Mouse (Mus musculus) midbrain, embryonic 13.5 days (tissue): ENCODE results near the gene Pcdh15. TPM values are rescaled to one million over a fixed set of nuclear protein-coding genes. Genes with fewer than 3 reads are reported as not detected.
A peak's percentile ranks its signal among the peaks of the same experiment; 100 is the strongest.

ENCODE experiments used
- ATAC-seq: fragments of 200-750 bp; cut with Nextera tagmentation; 2 replicates; pipeline ENCODE4 v1.8.0; 2017; ENCODE audit warnings: mild to moderate bottlenecking, moderate TSS enrichment, moderate library complexity
- H3K27ac ChIP-seq: fragments of 300-500 bp; sonication (generic); 2 replicates; pipeline ENCODE4 v1.5.1; 2015; ENCODE audit warnings: inconsistent platforms, mild to moderate bottlenecking, moderate library complexity
- H3K27me3 ChIP-seq: fragments of 300-500 bp; sonication (generic); 2 replicates; pipeline ENCODE4 v1.6.1; 2015; ENCODE audit warnings: mild to moderate bottlenecking, inconsistent platforms
- H3K36me3 ChIP-seq: fragments of 300-500 bp; sonication (generic); 2 replicates; pipeline ENCODE4 v1.6.1; 2015; ENCODE audit warnings: mild to moderate bottlenecking, inconsistent platforms
- H3K4me1 ChIP-seq: fragments of 300-500 bp; sonication (generic); replicated peaks from 2 replicates; pipeline ENCODE4 v1.6.1; 2015; ENCODE audit warnings: inconsistent platforms
- H3K4me2 ChIP-seq: fragments of 300-500 bp; sonication (generic); replicated peaks from 2 replicates; pipeline ENCODE4 v1.6.1; 2015; ENCODE audit warnings: moderate library complexity, mild to moderate bottlenecking, inconsistent platforms
- H3K4me3 ChIP-seq: fragments of 300-500 bp; sonication (generic); replicated peaks from 2 replicates; pipeline ENCODE4 v1.5.1; 2015; ENCODE audit warnings: mild to moderate bottlenecking, inconsistent platforms
- H3K9ac ChIP-seq: fragments of 300-500 bp; sonication (generic); replicated peaks from 2 replicates; pipeline ENCODE4 v1.6.1; 2015; ENCODE audit warnings: mild to moderate bottlenecking, inconsistent platforms
- H3K9me3 ChIP-seq: fragments of 300-500 bp; sonication (generic); 2 replicates; pipeline ENCODE4 v1.6.1; 2016; ENCODE audit warnings: mild to moderate bottlenecking, inconsistent platforms
- WGBS: fragments of 180-500 bp; shearing (Covaris S2); methylation state at CpG from one replicate; pipeline ENCODE4 v1.1.7; 2015; 5-methylcytosine and 5-hydroxymethylcytosine counted together
- polyA plus RNA-seq: library from polyadenylated mRNA; unstranded; fragments of >200 nt; fragmentation: Nextera tagmentation; extraction: Ambion mirVana; gene quantifications from 2 replicates; pipeline ENCODE4 v1.2.1, GENCODE M21; 2015

Gene Pcdh15
- polyA plus RNA-seq, 1 experiment from 2014 or later, result 5.9 TPM

DNA sequence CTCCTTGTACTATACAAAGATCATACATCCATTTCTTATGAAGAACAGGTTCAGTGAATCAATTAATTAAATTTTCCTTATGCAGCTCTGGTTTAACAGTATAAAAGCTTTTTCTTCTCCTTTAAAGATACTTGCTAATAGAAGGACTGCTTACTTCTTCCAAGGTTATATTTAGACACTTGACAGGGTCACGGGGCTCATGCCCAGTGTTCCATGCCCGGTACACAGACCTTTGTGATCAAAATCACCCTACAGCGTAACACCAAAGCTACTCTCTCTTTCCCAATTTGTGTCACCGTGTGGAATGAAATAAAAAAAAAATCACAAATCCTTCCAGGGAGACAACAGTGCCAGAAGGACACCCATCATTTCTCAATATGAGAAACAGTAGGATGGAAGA lies 48.8 kb downstream of the Pcdh15 start:
- Histone ChIP-seq H3K4me2 (no peak overlapping the region), H3K4me1 (peaks cover 3% of the 10 kb centered on the region), H3K9ac (no peak overlapping the region), H3K27me3 (no peaks in the 10 kb centered on the region), H3K27ac (no peak overlapping the region), H3K4me3 (no peak overlapping the region), H3K36me3 (no peaks in the 10 kb centered on the region), H3K9me3 (no peaks in the 10 kb centered on the region)
- WGBS, result 44% methylated on average over 4 of the region's 4 CpGs
- no peak for ATAC-seq

DNA sequence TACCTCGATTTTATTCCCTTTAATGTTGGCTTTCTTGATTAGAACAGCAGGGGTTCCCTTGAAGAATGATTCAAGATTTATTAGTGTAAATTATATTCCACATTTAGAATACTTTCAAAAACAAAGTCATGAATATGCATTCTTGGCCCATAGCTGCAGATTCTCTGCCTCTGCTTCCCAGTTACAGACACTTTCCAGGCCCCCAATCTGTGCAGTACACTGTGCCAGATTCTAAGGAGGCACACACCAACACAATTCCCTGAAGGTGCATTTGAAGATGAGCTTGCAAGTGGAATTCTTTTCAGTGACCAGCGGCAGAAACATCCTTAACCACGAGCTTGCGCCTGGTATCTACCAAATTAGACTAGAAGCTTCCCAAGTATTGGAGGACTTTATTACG lies 55.4 kb downstream of the Pcdh15 start:
- Histone ChIP-seq H3K4me1 (no peaks in the 10 kb centered on the region), H3K9ac (no peak overlapping the region), H3K4me2 (no peak overlapping the region), H3K36me3 (no peaks in the 10 kb centered on the region), H3K4me3 (no peak overlapping the region), H3K9me3 (no peaks in the 10 kb centered on the region), H3K27ac (no peak overlapping the region), H3K27me3 (no peaks in the 10 kb centered on the region)
- 85% methylated on average over 5 of the region's 5 CpGs for WGBS
- no peak for ATAC-seq

DNA sequence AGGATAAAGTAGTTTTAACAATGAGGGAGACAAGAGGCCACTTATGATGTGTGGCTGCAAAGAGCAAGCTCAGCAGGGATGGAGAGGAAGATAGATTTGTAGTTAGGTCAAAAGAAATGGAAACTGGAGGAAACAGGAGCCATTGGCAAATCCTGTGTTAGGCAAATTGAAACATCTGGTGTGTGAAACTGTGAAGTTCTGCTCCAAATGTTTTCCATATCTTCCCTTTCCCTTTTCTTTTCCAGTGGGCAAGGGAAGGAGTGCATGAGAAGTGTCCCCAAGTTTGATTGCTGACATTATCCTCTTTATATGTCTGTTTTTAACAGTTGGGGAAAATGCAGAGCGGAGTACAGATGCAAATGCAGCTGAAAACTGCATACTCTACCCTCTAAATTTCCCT lies 62.6 kb downstream of the Pcdh15 start:
- Histone ChIP-seq H3K4me1 (no peaks in the 10 kb centered on the region), H3K9ac (no peak overlapping the region), H3K27ac (no peak overlapping the region), H3K27me3 (no peaks in the 10 kb centered on the region), H3K4me3 (no peak overlapping the region), H3K4me2 (no peak overlapping the region), H3K9me3 (no peaks in the 10 kb centered on the region), H3K36me3 (no peaks in the 10 kb centered on the region)
- ATAC-seq, result no peak
- 87% methylated on average over 1 of the region's 1 CpGs for WGBS

DNA sequence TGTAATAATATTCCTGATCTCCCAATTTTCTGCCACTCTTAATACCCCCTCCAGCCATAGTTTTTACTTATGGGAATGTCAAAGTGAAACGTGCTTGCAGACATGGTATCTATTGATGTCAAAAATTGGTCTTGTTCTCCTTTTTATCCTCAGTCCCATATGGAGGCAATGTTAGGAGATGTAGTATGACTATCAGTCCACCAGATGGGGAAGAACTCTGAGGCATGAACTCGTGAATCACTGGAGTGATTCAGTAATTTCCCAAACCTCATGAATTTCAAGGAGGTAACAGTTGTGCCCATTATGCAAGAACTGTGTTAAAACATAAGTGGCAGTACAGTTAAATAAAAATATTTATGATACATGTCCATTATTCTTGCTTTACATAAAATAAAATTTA lies 116.9 kb downstream of the Pcdh15 start:
- Histone ChIP-seq H3K9me3 (no peaks in the 10 kb centered on the region), H3K4me2 (no peak overlapping the region), H3K27me3 (no peaks in the 10 kb centered on the region), H3K27ac (no peak overlapping the region), H3K4me1 (no peaks in the 10 kb centered on the region), H3K36me3 (no peaks in the 10 kb centered on the region), H3K9ac (no peak overlapping the region), H3K4me3 (no peak overlapping the region)
- no peak for ATAC-seq
- 64% methylated on average over 2 of the region's 2 CpGs for WGBS

DNA sequence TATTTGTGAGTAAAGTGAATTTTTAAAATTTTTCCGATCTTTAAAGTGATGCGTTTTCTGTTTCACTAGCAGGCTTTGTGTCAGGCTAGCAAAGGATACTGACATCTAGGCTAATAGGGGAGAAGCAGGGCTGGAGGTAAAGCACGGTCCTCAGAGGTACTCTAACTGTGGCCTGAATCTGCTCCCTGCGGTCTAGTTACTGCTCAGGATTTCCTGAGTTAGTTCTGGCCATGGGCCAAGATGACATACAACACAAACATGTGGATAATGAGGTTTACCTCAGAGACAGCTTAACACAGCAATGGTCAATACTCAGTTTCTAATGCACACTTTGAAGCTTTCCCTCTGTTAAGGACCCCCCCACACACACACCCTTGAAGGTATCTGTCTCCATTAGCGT lies 143.2 kb downstream of the Pcdh15 start:
- no peaks in the 10 kb centered on the region for H3K9me3 ChIP-seq
- ATAC-seq, result no peak

DNA sequence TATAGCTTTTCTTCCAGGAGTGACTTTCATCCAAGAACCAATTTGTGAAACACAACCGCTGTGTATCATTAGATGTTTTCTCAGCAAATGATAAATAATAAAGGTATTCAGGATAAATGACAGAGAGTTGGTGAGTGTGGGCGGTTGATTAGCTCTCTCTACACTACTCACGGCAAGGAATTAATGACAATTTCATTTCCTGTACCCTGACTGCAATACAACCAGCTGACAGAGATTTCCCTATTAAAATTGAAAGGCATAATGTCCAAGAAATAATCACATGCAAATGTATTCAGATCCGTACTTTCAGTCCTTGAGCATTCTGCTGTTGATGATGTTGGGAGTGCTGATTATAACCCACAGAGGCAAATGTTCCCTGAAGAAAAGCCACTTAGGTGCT lies 181.3 kb downstream of the Pcdh15 start:
- H3K27ac ChIP-seq, result no peak overlapping the region
- H3K4me3 ChIP-seq, result no peak overlapping the region
- no peaks in the 10 kb centered on the region for H3K27me3 ChIP-seq
- no peak overlapping the region for H3K9ac ChIP-seq
- H3K36me3 ChIP-seq, result no peaks in the 10 kb centered on the region
- WGBS, result 70% methylated on average over 4 of the region's 4 CpGs
- no peaks in the 10 kb centered on the region for H3K4me1 ChIP-seq
- 0 out of 2 replicates have a peak, but pooled peaks have one; percentile 40 for ATAC-seq
- H3K9me3 ChIP-seq, result no peaks in the 10 kb centered on the region
- H3K4me2 ChIP-seq, result no peak overlapping the region

More for the DNA sequence above, 143.2 kb downstream of the Pcdh15 start:
- WGBS, result 74% methylated on average over 5 of the region's 5 CpGs
- H3K9ac ChIP-seq, result no peak overlapping the region
- H3K4me1 ChIP-seq, result no peaks in the 10 kb centered on the region
- no peak overlapping the region for H3K27ac ChIP-seq
- no peaks in the 10 kb centered on the region for H3K27me3 ChIP-seq
- H3K4me2 ChIP-seq, result no peak overlapping the region
- no peak overlapping the region for H3K4me3 ChIP-seq
- no peaks in the 10 kb centered on the region for H3K36me3 ChIP-seq

DNA sequence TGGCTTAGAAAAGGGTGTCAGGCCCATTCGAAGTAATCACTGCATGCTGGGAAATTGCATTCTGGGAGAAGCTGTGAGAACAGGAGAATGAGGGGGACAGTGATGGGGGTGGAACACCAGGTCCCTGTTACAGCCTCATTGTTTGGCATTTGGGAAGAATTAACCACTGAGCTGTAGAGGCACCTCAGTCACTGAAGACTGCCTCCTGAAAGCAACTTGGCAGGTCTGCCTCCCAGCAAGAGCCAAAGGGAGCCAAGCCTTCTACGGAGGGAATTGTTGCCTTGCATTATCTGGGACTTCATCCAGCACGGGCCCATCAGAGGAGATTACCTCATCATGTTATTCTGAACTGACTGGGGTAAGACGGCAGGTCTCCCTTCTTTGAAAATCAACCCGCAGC lies 197.3 kb downstream of the Pcdh15 start:
- WGBS, result 62% methylated on average over 5 of the region's 5 CpGs
- 0 out of 2 replicates have a peak, but pooled peaks have one; percentile 60 for ATAC-seq
- no peak overlapping the region for H3K4me3 ChIP-seq
- H3K9me3 ChIP-seq, result no peaks in the 10 kb centered on the region
- H3K27ac ChIP-seq, result no peak overlapping the region
- H3K4me1 ChIP-seq, result no peaks in the 10 kb centered on the region
- no peaks in the 10 kb centered on the region for H3K36me3 ChIP-seq
- H3K9ac ChIP-seq, result no peak overlapping the region
- H3K27me3 ChIP-seq, result no peaks in the 10 kb centered on the region
- H3K4me2 ChIP-seq, result no peak overlapping the region

DNA sequence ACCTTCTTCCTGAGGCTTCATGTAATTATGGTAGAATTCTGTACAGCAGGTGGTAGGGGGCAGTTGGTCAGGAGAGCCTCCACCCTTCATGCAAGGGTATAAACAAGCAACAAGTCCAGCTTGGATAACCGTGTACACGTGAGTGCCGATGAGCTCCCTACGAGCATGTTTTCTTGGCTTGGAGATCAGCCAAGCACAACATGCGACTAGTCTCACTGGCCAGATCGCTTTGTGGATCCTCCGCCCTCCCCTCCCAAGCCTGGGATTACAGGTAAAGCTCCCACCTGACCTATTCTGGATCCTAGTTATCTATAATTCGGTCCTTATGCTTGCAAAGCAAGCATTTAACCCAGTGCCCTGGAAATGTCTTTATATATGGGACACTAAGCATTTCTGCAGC lies 202.8 kb downstream of the Pcdh15 start:
- H3K27me3 ChIP-seq, result no peaks in the 10 kb centered on the region
- no peak overlapping the region for H3K4me3 ChIP-seq
- H3K4me1 ChIP-seq, result no peaks in the 10 kb centered on the region
- H3K27ac ChIP-seq, result no peak overlapping the region
- H3K36me3 ChIP-seq, result no peaks in the 10 kb centered on the region
- no peak overlapping the region for H3K4me2 ChIP-seq
- ATAC-seq, result no peak
- no peak overlapping the region for H3K9ac ChIP-seq
- no peaks in the 10 kb centered on the region for H3K9me3 ChIP-seq
- WGBS, result 86% methylated on average over 8 of the region's 8 CpGs

DNA sequence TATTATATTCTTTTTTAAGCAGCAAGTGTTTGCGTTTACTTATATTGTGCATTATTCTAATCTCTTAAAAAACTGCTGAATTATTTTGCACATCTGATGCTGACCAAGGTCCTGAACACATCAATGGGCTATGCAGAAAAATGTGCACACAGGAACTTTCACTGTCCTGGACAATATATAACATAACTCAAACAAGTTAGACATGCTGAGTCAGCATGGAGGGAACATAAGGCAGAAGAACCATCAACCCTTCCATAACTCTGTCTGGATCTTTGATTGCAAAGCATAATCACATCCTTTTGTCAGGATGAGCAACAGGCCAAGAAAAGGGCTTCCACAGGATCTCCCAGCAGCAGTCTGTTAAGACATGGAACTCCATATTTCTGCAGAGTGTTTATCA lies 207.5 kb downstream of the Pcdh15 start:
- WGBS, result 96% methylated on average over 1 of the region's 1 CpGs
- no peak for ATAC-seq

DNA sequence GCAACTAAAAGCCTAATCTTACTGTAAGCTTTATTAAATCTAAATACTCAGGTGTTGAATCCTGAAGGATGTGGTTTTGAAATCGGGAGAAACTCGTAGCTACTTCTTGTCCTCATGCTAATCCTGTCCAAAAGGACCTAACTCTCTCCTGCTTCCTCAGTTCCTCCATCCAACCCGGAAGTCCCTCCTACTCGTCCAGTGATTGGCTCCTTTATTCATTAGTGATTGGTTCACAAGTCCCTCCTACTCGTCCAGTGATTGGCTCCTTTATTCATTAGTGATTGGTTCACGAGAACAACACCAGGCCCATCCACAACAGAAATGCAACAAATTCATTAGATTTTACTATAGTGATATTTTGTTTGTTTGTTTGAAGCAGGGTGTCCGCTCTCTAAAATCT lies 227.7 kb downstream of the Pcdh15 start:
- Histone ChIP-seq H3K4me1 (no peaks in the 10 kb centered on the region), H3K27me3 (no peaks in the 10 kb centered on the region), H3K4me3 (no peak overlapping the region), H3K4me2 (no peak overlapping the region), H3K36me3 (no peaks in the 10 kb centered on the region), H3K9me3 (no peaks in the 10 kb centered on the region), H3K9ac (no peak overlapping the region), H3K27ac (no peak overlapping the region)
- no peak for ATAC-seq
- 91% methylated on average over 7 of the region's 7 CpGs for WGBS

More for the DNA sequence above, 207.5 kb downstream of the Pcdh15 start:
- Histone ChIP-seq H3K9me3 (no peaks in the 10 kb centered on the region), H3K27me3 (no peaks in the 10 kb centered on the region), H3K27ac (no peak overlapping the region), H3K4me2 (no peak overlapping the region), H3K4me3 (no peak overlapping the region), H3K4me1 (no peaks in the 10 kb centered on the region; the same call in 1 of the 2 replicates), H3K36me3 (no peaks in the 10 kb centered on the region), H3K9ac (no peak overlapping the region)

DNA sequence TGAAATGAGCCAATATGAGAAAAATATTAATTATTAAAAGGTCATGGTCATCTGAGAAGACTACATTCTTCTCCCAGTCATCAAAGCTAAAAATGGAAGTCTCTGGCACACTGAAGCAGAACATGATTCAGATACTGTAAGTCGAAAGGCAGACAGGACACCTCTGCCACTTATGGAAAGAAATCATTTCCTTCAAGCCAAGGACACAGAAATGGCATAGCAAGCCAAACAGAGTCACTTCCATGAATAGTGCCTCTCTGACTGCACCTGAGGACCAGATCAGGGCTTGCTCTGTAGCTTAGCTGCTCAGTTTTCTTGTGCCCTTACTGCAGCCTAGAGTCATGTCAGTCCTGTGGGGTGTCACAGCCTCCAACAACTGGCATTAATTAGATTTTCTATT lies 234.3 kb downstream of the Pcdh15 start:
- Histone ChIP-seq H3K4me1 (no peaks in the 10 kb centered on the region), H3K27me3 (no peaks in the 10 kb centered on the region)
- WGBS, result 77% methylated on average over 1 of the region's 1 CpGs

DNA sequence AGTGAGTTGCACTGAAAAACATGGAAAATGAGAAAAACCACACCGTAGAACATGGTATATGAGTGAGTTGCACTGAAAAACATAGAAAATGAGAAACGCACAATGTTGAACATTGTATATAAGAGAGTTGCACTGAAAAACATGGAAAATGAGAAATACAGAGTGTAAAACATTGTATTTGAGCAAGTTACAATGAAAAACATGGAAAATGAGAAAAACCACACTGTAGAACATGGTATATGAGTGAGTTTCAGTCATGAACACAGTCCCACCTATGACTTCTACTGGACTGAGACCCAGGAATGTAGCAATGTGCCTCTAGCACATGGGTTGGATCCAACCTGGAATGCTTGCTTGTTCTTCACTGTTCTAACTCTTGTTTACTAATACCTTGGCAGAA lies 279.9 kb downstream of the Pcdh15 start:
- Histone ChIP-seq H3K4me3 (no peak overlapping the region), H3K9ac (no peak overlapping the region)
- 70% methylated on average over 2 of the region's 2 CpGs for WGBS

More for the DNA sequence above, 234.3 kb downstream of the Pcdh15 start:
- Histone ChIP-seq H3K4me3 (no peak overlapping the region), H3K9me3 (no peaks in the 10 kb centered on the region), H3K36me3 (no peaks in the 10 kb centered on the region), H3K4me2 (no peak overlapping the region), H3K27ac (no peak overlapping the region), H3K9ac (no peak overlapping the region)
- ATAC-seq, result no peak

DNA sequence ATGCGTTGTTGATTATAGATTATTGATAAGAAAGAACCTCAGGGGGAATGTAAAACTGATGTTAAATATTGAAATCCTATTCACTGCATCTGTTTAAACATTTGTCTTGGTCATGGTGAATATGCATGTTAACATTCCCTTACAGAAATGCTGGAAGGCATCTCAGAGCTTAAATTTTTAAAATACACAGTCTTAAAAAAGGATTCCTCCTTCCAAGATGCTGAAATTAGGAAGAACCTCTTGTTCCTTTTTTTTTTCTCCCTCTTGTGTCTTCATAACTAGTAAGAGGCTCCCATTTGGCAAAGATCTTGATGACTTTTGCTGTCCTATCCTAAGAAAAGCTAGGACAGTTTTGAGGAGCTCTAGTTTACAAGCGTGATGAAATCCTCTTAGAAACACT lies 284.9 kb downstream of the Pcdh15 start:
- H3K4me2 ChIP-seq, result no peak overlapping the region
- 94% methylated on average over 2 of the region's 2 CpGs for WGBS
- no peak for ATAC-seq
- H3K9me3 ChIP-seq, result no peaks in the 10 kb centered on the region
- H3K4me1 ChIP-seq, result no peaks in the 10 kb centered on the region
- H3K27ac ChIP-seq, result no peak overlapping the region
- no peaks in the 10 kb centered on the region for H3K36me3 ChIP-seq
- H3K27me3 ChIP-seq, result no peaks in the 10 kb centered on the region
- no peak overlapping the region for H3K4me3 ChIP-seq
- H3K9ac ChIP-seq, result no peak overlapping the region

More for the DNA sequence above, 279.9 kb downstream of the Pcdh15 start:
- Histone ChIP-seq H3K4me2 (no peak overlapping the region), H3K27me3 (no peaks in the 10 kb centered on the region), H3K27ac (no peak overlapping the region), H3K9me3 (no peaks in the 10 kb centered on the region), H3K36me3 (no peaks in the 10 kb centered on the region), H3K4me1 (no peaks in the 10 kb centered on the region)
- no peak for ATAC-seq
